Mouse (Mus musculus): ENCODE results near the gene Dnm3. TPM values are rescaled to one million over a fixed set of nuclear protein-coding genes. Genes with fewer than 3 reads are reported as not detected.

The Dnm3 gene
- polyA plus RNA-seq, 1 experiment from 2014 or later: 1.5 TPM

DNA sequence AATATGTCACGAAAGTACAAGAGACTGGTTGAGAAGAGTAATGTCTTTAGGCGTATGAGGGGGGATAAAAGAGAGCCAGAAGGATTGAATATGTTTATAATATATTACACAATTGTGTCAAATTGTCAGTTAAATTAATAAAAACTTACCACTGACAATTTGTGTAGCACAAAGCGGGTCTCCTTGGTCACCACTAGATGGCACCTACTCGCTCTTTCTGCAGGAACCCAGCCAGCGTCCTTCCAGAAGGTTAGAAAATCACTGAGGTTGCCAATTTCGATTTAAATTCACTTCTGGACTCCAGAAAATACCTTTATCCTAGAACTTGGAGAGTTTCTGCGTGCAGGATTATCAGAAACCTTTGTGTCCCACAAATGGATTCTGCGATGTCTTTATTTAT is 119.8 kb downstream of the Dnm3 start:
- no peak overlapping the region for H3K9ac ChIP-seq (ENCODE audit: low read depth, low read length)
- WGBS (ENCODE audit: insufficient replicate concordance): 35% methylated on average over 8 of the region's 8 CpGs
- no peaks in the 10 kb centered on the region for H3K9me3 ChIP-seq (replicated peaks; ENCODE audit: control insufficient read depth, low read length)
- H3K27me3 ChIP-seq (ENCODE audit: control insufficient read depth, insufficient read depth, low read length): no peaks in the 10 kb centered on the region
- H3K27ac ChIP-seq (ENCODE audit: low read depth, low read length): no peak overlapping the region
- H3K4me3 ChIP-seq (ENCODE audit: low read depth, low read length): no peak overlapping the region
- ATAC-seq (replicated peaks; ENCODE audit: insufficient number of reproducible peaks, low FRiP score, low TSS enrichment): no peak
- no peaks in the 10 kb centered on the region for H3K36me3 ChIP-seq (ENCODE audit: control insufficient read depth, insufficient read depth, low read length)
- H3K4me2 ChIP-seq: no peak overlapping the region
- peaks cover 5% of the 10 kb centered on the region for H3K4me1 ChIP-seq (ENCODE audit: control insufficient read depth, insufficient read depth, low read length)

DNA sequence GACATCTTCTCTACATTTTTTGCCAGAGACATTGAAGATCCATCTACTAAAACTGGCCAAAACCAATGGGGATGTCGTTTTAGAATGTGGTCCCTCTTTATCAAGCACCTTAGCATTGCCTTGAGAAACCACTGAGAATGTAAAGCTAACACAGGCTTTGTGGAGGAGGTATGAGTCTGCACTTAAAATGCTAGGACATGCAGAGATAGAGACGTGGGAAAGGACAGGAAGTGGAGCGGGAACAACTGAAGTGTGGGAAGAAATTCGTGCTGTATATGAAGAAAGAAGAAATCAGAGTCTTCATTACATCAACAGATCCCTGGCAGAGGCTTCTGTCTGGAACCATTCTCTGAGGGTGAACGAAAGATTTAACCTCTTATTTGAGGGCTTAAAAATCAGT is 121.4 kb downstream of the Dnm3 start:
- Histone ChIP-seq H3K4me3 (ENCODE audit: low read depth, low read length) (no peak overlapping the region), H3K4me2 (no peak overlapping the region), H3K9ac (ENCODE audit: low read depth, low read length) (no peak overlapping the region), H3K36me3 (ENCODE audit: control insufficient read depth, insufficient read depth, low read length) (no peaks in the 10 kb centered on the region), H3K9me3 (replicated peaks; ENCODE audit: control insufficient read depth, low read length) (no peaks in the 10 kb centered on the region), H3K27me3 (ENCODE audit: control insufficient read depth, insufficient read depth, low read length) (no peaks in the 10 kb centered on the region), H3K27ac (ENCODE audit: low read depth, low read length) (no peak overlapping the region), H3K4me1 (ENCODE audit: control insufficient read depth, insufficient read depth, low read length) (peaks cover 3% of the 10 kb centered on the region; the same call in 1 of the 2 replicates)
- no peak for ATAC-seq (replicated peaks; ENCODE audit: insufficient number of reproducible peaks, low FRiP score, low TSS enrichment)
- 55% methylated on average over 5 of the region's 5 CpGs for WGBS (ENCODE audit: insufficient replicate concordance)

DNA sequence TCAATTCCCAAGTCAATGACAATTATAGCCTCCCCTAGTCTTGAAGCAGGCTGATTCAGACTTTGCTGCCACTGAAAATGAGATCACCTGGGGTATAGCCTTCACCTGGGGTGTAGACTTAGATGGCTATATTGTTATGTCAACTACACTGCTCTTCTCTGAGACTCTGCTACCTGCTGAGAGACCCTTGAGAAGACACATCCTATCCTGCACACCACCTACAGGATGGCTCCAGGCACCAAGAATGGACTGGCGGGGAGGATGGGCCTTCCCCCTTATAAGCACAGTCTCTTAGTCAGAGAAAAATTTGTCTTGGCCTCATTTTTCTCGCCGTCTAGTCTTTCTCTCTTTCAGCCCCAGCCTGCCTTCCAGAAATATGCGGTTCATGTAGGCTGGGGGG is 123.1 kb downstream of the Dnm3 start:
- H3K4me1 ChIP-seq (ENCODE audit: control insufficient read depth, insufficient read depth, low read length): 0 out of 2 replicates have a peak, but pooled peaks cover 2% of the 10 kb centered on the region
- no peak overlapping the region for H3K4me2 ChIP-seq
- H3K9ac ChIP-seq (ENCODE audit: low read depth, low read length): no peak overlapping the region
- WGBS (ENCODE audit: insufficient replicate concordance): 77% methylated on average over 4 of the region's 4 CpGs
- no peaks in the 10 kb centered on the region for H3K36me3 ChIP-seq (ENCODE audit: control insufficient read depth, insufficient read depth, low read length)
- no peak overlapping the region for H3K27ac ChIP-seq (ENCODE audit: low read depth, low read length)
- no peaks in the 10 kb centered on the region for H3K27me3 ChIP-seq (ENCODE audit: control insufficient read depth, insufficient read depth, low read length)
- H3K9me3 ChIP-seq (replicated peaks; ENCODE audit: control insufficient read depth, low read length): no peaks in the 10 kb centered on the region
- no peak for ATAC-seq (replicated peaks; ENCODE audit: insufficient number of reproducible peaks, low FRiP score, low TSS enrichment)
- no peak overlapping the region for H3K4me3 ChIP-seq (ENCODE audit: low read depth, low read length)

DNA sequence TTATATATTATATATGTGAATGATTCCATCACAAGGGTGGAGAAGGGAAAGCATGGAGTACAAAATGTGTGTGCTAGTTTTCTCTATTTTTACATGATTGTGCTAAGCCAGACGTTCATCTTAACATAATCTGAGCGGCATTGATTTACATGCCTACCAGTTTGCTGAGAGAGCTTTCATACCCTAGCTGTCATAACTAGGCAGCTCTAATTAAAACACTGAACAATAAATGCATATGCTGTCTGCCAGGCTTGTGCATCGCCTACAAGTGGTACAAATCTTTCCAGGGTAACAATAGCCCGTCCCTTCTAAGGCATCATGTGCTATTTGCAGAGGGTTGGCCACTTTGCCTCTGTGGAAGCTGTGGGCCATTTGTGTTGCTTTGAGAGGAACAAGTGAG is 124.0 kb downstream of the Dnm3 start:
- H3K27ac ChIP-seq (ENCODE audit: low read depth, low read length): no peak overlapping the region
- no peak for ATAC-seq (replicated peaks; ENCODE audit: insufficient number of reproducible peaks, low FRiP score, low TSS enrichment)
- no peak overlapping the region for H3K4me2 ChIP-seq
- H3K36me3 ChIP-seq (ENCODE audit: control insufficient read depth, insufficient read depth, low read length): no peaks in the 10 kb centered on the region
- H3K9me3 ChIP-seq (replicated peaks; ENCODE audit: control insufficient read depth, low read length): no peaks in the 10 kb centered on the region
- no peak overlapping the region for H3K4me3 ChIP-seq (ENCODE audit: low read depth, low read length)
- H3K27me3 ChIP-seq (ENCODE audit: control insufficient read depth, insufficient read depth, low read length): no peaks in the 10 kb centered on the region
- no peaks in the 10 kb centered on the region for H3K4me1 ChIP-seq (ENCODE audit: control insufficient read depth, insufficient read depth, low read length)
- H3K9ac ChIP-seq (ENCODE audit: low read depth, low read length): no peak overlapping the region
- 82% methylated on average over 4 of the region's 4 CpGs for WGBS (ENCODE audit: insufficient replicate concordance)

DNA sequence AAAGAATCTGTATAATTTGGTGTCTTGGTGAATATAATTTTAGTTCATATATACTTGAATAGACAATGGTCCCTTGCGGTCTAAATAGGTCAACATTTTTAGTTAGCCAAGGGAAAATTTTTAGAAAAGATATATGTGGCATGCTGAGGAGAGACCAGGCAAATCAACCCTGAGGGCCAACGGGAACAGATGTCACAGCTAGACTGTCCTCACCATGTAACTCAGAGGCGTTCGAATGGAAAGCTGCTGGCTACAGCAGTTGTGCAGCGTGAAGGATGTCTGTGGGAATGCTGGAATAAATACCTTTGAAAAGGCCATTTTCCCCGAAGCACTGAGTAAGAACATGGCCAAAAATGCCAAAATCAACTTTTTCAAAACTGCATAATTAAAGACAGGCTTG is 128.5 kb downstream of the Dnm3 start:
- no peak overlapping the region for H3K4me3 ChIP-seq (ENCODE audit: low read depth, low read length)
- H3K9ac ChIP-seq (ENCODE audit: low read depth, low read length): no peak overlapping the region
- H3K4me1 ChIP-seq (ENCODE audit: control insufficient read depth, insufficient read depth, low read length): no peaks in the 10 kb centered on the region
- no peaks in the 10 kb centered on the region for H3K27me3 ChIP-seq (ENCODE audit: control insufficient read depth, insufficient read depth, low read length)
- no peak overlapping the region for H3K27ac ChIP-seq (ENCODE audit: low read depth, low read length)
- H3K9me3 ChIP-seq (replicated peaks; ENCODE audit: control insufficient read depth, low read length): no peaks in the 10 kb centered on the region
- H3K36me3 ChIP-seq (ENCODE audit: control insufficient read depth, insufficient read depth, low read length): no peaks in the 10 kb centered on the region
- WGBS (ENCODE audit: insufficient replicate concordance): 69% methylated on average over 6 of the region's 6 CpGs
- no peak overlapping the region for H3K4me2 ChIP-seq
- ATAC-seq (replicated peaks; ENCODE audit: insufficient number of reproducible peaks, low FRiP score, low TSS enrichment): no peak

DNA sequence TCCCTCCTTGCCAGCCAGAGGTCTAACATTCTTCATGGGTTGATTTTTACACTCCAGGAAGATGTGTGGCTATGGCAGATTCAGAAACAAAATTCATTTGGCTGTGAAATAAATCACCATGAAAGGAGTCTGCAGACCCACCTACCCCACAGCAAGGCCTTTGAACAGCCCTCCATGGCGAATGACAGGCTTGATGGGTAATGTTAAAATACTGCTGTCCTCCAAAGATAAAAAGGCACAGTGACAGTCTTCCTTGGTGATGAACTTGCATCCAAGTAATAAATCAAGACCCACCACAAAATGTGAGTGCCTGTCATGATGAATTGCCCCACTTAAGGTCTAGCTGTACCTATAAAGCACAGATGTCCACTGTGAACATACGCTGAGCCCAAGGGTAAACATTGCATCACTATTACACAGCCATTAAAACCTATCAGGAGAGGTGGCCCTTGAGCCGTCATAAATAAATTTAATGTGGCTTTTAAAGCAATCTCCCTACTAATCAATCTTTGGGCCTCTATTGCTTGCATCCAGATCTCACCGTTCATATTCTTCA is 131.3 kb downstream of the Dnm3 start:
- H3K9ac ChIP-seq (ENCODE audit: low read depth, low read length): no peak overlapping the region
- H3K27me3 ChIP-seq (ENCODE audit: control insufficient read depth, insufficient read depth, low read length): no peaks in the 10 kb centered on the region
- 79% methylated on average over 4 of the region's 4 CpGs for WGBS (ENCODE audit: insufficient replicate concordance)
- H3K4me2 ChIP-seq: no peak overlapping the region
- no peak overlapping the region for H3K27ac ChIP-seq (ENCODE audit: low read depth, low read length)
- H3K36me3 ChIP-seq (ENCODE audit: control insufficient read depth, insufficient read depth, low read length): no peaks in the 10 kb centered on the region
- no peak overlapping the region for H3K4me3 ChIP-seq (ENCODE audit: low read depth, low read length)
- H3K4me1 ChIP-seq (ENCODE audit: control insufficient read depth, insufficient read depth, low read length): no peaks in the 10 kb centered on the region
- no peaks in the 10 kb centered on the region for H3K9me3 ChIP-seq (replicated peaks; ENCODE audit: control insufficient read depth, low read length)
- no peak for ATAC-seq (replicated peaks; ENCODE audit: insufficient number of reproducible peaks, low FRiP score, low TSS enrichment)

DNA sequence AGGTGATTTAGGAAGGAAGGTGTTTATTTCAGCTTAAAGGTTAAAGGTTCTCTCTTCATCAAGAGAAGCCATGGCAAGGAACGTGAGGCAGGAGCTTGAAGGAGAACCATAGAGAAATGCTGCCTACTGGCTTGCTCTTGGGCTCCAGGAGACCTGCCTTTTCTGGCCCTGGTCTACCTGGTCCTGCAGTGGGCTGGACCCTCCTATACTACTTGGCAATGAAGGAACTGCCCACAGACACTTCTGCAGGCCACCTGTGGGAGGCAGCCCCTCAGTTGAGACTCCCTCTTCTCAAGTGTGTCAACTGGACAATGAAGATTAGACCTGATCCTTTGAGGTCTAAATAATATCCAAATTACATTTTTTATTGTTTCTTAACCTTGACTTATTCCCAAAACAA is 140.7 kb downstream of the Dnm3 start:
- 83% methylated on average over 1 of the region's 1 CpGs for WGBS (ENCODE audit: insufficient replicate concordance)

DNA sequence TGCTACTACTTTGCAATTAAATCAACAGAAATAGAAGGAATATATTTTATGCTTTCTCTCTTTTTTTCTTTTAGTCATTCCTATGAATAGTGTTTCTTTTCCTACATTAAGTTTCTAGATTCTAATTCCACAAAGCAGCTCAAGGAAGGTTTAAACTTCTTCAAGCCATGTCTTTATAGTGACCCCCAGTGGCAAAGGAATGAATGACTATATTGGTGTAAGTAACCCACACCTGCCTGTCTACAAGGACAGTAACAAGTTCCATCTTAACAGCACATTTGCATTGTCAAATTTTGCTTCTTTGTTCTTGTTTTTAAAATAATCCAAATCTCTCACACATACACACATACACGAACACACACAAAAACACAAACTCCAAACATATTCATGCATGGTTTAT is 141.2 kb downstream of the Dnm3 start:
- no peak overlapping the region for H3K9ac ChIP-seq (ENCODE audit: low read depth, low read length)
- no peaks in the 10 kb centered on the region for H3K27me3 ChIP-seq (ENCODE audit: control insufficient read depth, insufficient read depth, low read length)
- ATAC-seq (replicated peaks; ENCODE audit: insufficient number of reproducible peaks, low FRiP score, low TSS enrichment): no peak
- 12% methylated on average over 1 of the region's 1 CpGs for WGBS (ENCODE audit: insufficient replicate concordance)
- H3K36me3 ChIP-seq (ENCODE audit: control insufficient read depth, insufficient read depth, low read length): no peaks in the 10 kb centered on the region
- H3K4me2 ChIP-seq: no peak overlapping the region
- no peak overlapping the region for H3K4me3 ChIP-seq (ENCODE audit: low read depth, low read length)
- H3K9me3 ChIP-seq (replicated peaks; ENCODE audit: control insufficient read depth, low read length): no peaks in the 10 kb centered on the region
- H3K27ac ChIP-seq (ENCODE audit: low read depth, low read length): no peak overlapping the region
- H3K4me1 ChIP-seq (ENCODE audit: control insufficient read depth, insufficient read depth, low read length): no peaks in the 10 kb centered on the region

More for the DNA sequence above, 140.7 kb downstream of the Dnm3 start:
- no peaks in the 10 kb centered on the region for H3K36me3 ChIP-seq (ENCODE audit: control insufficient read depth, insufficient read depth, low read length)
- H3K9me3 ChIP-seq (replicated peaks; ENCODE audit: control insufficient read depth, low read length): no peaks in the 10 kb centered on the region
- no peak overlapping the region for H3K4me3 ChIP-seq (ENCODE audit: low read depth, low read length)
- no peak for ATAC-seq (replicated peaks; ENCODE audit: insufficient number of reproducible peaks, low FRiP score, low TSS enrichment)
- H3K27me3 ChIP-seq (ENCODE audit: control insufficient read depth, insufficient read depth, low read length): no peaks in the 10 kb centered on the region
- H3K27ac ChIP-seq (ENCODE audit: low read depth, low read length): no peak overlapping the region
- H3K4me2 ChIP-seq: no peak overlapping the region
- no peaks in the 10 kb centered on the region for H3K4me1 ChIP-seq (ENCODE audit: control insufficient read depth, insufficient read depth, low read length)
- no peak overlapping the region for H3K9ac ChIP-seq (ENCODE audit: low read depth, low read length)

DNA sequence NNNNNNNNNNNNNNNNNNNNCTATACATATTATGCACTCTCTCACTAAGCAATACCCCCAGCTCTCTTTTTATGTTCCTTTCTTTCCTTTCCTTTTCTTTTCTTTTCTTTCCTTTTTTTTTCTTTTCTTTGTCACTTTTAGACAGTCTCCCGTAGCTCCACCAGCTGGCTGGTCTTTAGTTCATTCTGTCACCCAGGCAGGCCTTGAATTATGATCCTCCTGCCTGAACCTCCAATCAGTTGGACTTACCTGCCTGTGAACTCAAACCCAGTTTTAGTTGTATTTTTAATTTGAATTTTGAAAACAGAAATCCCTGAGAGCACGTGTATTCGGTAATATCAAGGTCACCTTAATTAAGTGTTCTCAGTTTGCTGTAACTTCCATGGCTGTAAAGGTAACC is 141.6 kb downstream of the Dnm3 start:
- no peak overlapping the region for H3K9ac ChIP-seq (ENCODE audit: low read depth, low read length)
- WGBS (ENCODE audit: insufficient replicate concordance): 60% methylated on average over 3 of the region's 3 CpGs
- H3K36me3 ChIP-seq (ENCODE audit: control insufficient read depth, insufficient read depth, low read length): no peaks in the 10 kb centered on the region
- no peak for ATAC-seq (replicated peaks; ENCODE audit: insufficient number of reproducible peaks, low FRiP score, low TSS enrichment)
- no peak overlapping the region for H3K4me2 ChIP-seq
- H3K4me1 ChIP-seq (ENCODE audit: control insufficient read depth, insufficient read depth, low read length): no peaks in the 10 kb centered on the region
- no peaks in the 10 kb centered on the region for H3K27me3 ChIP-seq (ENCODE audit: control insufficient read depth, insufficient read depth, low read length)
- H3K4me3 ChIP-seq (ENCODE audit: low read depth, low read length): no peak overlapping the region
- H3K9me3 ChIP-seq (replicated peaks; ENCODE audit: control insufficient read depth, low read length): no peaks in the 10 kb centered on the region
- no peak overlapping the region for H3K27ac ChIP-seq (ENCODE audit: low read depth, low read length)

Measured in heart, embryonic 11.5 days (tissue).